Mouse (Mus musculus): ENCODE measurements around the gene Grin2a.

Gene Grin2a

GRCm38 (mm10) chr16:9873001-9873400, 122.4 kb downstream of the Grin2a start:
- no peak for DNase-seq (ENCODE audit: low read depth, low spot score)

- peak; percentile 76 for DNase-seq (ENCODE audit: low read depth, low spot score)
These were observed 129.7 kb downstream of the Grin2a start for GRCm38 (mm10) chr16:9865710-9866109.

GRCm38 (mm10) chr16:9865039-9865438, 130.3 kb downstream of the Grin2a start:
- peak; percentile 7 for DNase-seq (ENCODE audit: low read depth, low spot score)

- DNase-seq (ENCODE audit: low read depth, low spot score): no peak
These were observed 137.6 kb downstream of the Grin2a start for GRCm38 (mm10) chr16:9857758-9858157.

GRCm38 (mm10) chr16:9851265-9851988, 143.9 kb downstream of the Grin2a start:
- no peak for DNase-seq (ENCODE audit: low read depth, low spot score)

GRCm38 (mm10) chr16:9841496-9841895, 153.9 kb downstream of the Grin2a start:
- DNase-seq (ENCODE audit: low read depth, low spot score): no peak

GRCm38 (mm10) chr16:9836542-9836941, 158.8 kb downstream of the Grin2a start:
- DNase-seq (ENCODE audit: low read depth, low spot score): peak; percentile 48

GRCm38 (mm10) chr16:9834236-9834635, 161.1 kb downstream of the Grin2a start:
- peak; percentile 58 for DNase-seq (ENCODE audit: low read depth, low spot score)

- DNase-seq (ENCODE audit: low read depth, low spot score): peak; percentile 12
These were observed 170.3 kb downstream of the Grin2a start for GRCm38 (mm10) chr16:9825110-9825483.

- DNase-seq (ENCODE audit: low read depth, low spot score): no peak
These were observed 170.8 kb downstream of the Grin2a start for GRCm38 (mm10) chr16:9824436-9825109.

- DNase-seq (ENCODE audit: low read depth, low spot score): no peak
These were observed 171.7 kb downstream of the Grin2a start for GRCm38 (mm10) chr16:9823686-9824085.

GRCm38 (mm10) chr16:9819508-9819907, 175.9 kb downstream of the Grin2a start:
- no peak for DNase-seq (ENCODE audit: low read depth, low spot score)

- no peak for DNase-seq (ENCODE audit: low read depth, low spot score)
These were observed 194.0 kb downstream of the Grin2a start for GRCm38 (mm10) chr16:9801338-9801737.

GRCm38 (mm10) chr16:9800221-9800620, 195.1 kb downstream of the Grin2a start:
- no peak for DNase-seq (ENCODE audit: low read depth, low spot score)

GRCm38 (mm10) chr16:9792976-9793375, 202.4 kb downstream of the Grin2a start:
- no peak for DNase-seq (ENCODE audit: low read depth, low spot score)

- no peak for DNase-seq (ENCODE audit: low read depth, low spot score)
These were observed 209.1 kb downstream of the Grin2a start for GRCm38 (mm10) chr16:9786261-9786660.

GRCm38 (mm10) chr16:9785821-9786220, 209.5 kb downstream of the Grin2a start:
- no peak for DNase-seq (ENCODE audit: low read depth, low spot score)

- DNase-seq (ENCODE audit: low read depth, low spot score): no peak
These were observed 226.4 kb downstream of the Grin2a start for GRCm38 (mm10) chr16:9768981-9769380.

- peak; percentile 14 for DNase-seq (ENCODE audit: low read depth, low spot score)
These were observed 227.0 kb downstream of the Grin2a start for GRCm38 (mm10) chr16:9768356-9768755.

GRCm38 (mm10) chr16:9767946-9768345, 227.4 kb downstream of the Grin2a start:
- DNase-seq (ENCODE audit: low read depth, low spot score): no peak

GRCm38 (mm10) chr16:9764086-9764485, 231.3 kb downstream of the Grin2a start:
- no peak for DNase-seq (ENCODE audit: low read depth, low spot score)

- DNase-seq (ENCODE audit: low read depth, low spot score): no peak
These were observed 235.0 kb downstream of the Grin2a start for GRCm38 (mm10) chr16:9760347-9760746.

GRCm38 (mm10) chr16:9756849-9757248, 238.5 kb downstream of the Grin2a start:
- no peak for DNase-seq (ENCODE audit: low read depth, low spot score)

All from R1 (cell line).